Mouse (Mus musculus): ENCODE results near the gene Prg4.

Gene Prg4

DNA sequence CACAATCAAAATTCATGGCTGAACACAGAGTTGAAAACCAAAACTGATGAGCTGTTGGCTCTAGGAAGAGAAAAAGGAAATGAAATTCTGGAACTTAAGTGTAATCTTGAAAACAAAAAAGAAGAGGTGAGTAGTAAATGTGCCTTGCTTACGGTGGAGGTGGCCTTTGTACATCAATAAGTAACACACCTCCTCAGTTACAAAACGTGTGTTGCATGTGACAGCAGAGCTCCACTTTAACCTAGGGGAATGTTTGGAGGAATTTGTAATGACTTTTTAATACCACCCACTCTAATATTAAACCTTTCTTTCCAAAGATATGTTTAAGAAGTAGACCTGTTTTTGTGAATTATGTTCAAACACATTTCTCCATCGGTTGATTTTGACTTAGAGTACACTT lies 62.1 kb downstream of the Prg4 start:
- DNase-seq = no peak
